Mouse (Mus musculus) heart, embryonic 13.5 days (tissue): ENCODE measurements at regions not wholly inside any gene's neighbourhood (a gene's known extent, or its start where the extent isn't known, plus 50 kb on each side); places are given as distances from the start of the nearest gene placed in this dataset.
"Not testable (repeated sequence)": the region's sequence is repeated elsewhere in the genome, so short reads cannot be mapped to it uniquely, and the experiment has no call there.

ENCODE experiments used
- ATAC-seq: fragments of 200-750 bp; cut with Nextera tagmentation; 2 replicates; pipeline ENCODE4 v1.8.0; 2017; ENCODE audit warnings: moderate TSS enrichment; ENCODE audit not compliant: insufficient number of reproducible peaks, low FRiP score, low TSS enrichment; ENCODE audit errors: extremely low read depth
- H3K27ac ChIP-seq: fragments of 300-500 bp; sonication (generic); replicated peaks from 2 replicates; pipeline ENCODE4 v1.5.1; 2015; ENCODE audit warnings: moderate library complexity, mild to moderate bottlenecking, inconsistent platforms
- H3K27me3 ChIP-seq: fragments of 300-500 bp; sonication (generic); replicated peaks from 2 replicates; pipeline ENCODE4 v1.6.1; 2015; ENCODE audit warnings: mild to moderate bottlenecking, inconsistent platforms
- H3K36me3 ChIP-seq: fragments of 300-500 bp; sonication (generic); 2 replicates; pipeline ENCODE4 v1.6.1; 2015; ENCODE audit warnings: mild to moderate bottlenecking, inconsistent platforms
- H3K4me1 ChIP-seq: fragments of 300-500 bp; sonication (generic); 2 replicates; pipeline ENCODE4 v1.6.1; 2015; ENCODE audit warnings: inconsistent platforms
- H3K4me2 ChIP-seq: fragments of 300-500 bp; sonication (generic); 2 replicates; pipeline ENCODE4 v1.6.1; 2015; ENCODE audit warnings: inconsistent platforms, mild to moderate bottlenecking, moderate library complexity
- H3K4me3 ChIP-seq: fragments of 300-500 bp; sonication (generic); 2 replicates; pipeline ENCODE4 v1.5.1; 2015; ENCODE audit warnings: moderate library complexity, mild to moderate bottlenecking, inconsistent platforms
- H3K9ac ChIP-seq: fragments of 300-500 bp; sonication (generic); 2 replicates; pipeline ENCODE4 v1.6.1; 2015; ENCODE audit warnings: inconsistent platforms, mild to moderate bottlenecking, moderate library complexity
- H3K9me3 ChIP-seq: fragments of 300-500 bp; sonication (generic); 2 replicates; pipeline ENCODE4 v1.6.1; 2016; ENCODE audit warnings: inconsistent platforms
- WGBS: fragments of 180-500 bp; shearing (Covaris S2); methylation state at CpG from one replicate; pipeline ENCODE4 v1.1.7; 2015; ENCODE audit warnings: mixed read lengths; 5-methylcytosine and 5-hydroxymethylcytosine counted together

DNA sequence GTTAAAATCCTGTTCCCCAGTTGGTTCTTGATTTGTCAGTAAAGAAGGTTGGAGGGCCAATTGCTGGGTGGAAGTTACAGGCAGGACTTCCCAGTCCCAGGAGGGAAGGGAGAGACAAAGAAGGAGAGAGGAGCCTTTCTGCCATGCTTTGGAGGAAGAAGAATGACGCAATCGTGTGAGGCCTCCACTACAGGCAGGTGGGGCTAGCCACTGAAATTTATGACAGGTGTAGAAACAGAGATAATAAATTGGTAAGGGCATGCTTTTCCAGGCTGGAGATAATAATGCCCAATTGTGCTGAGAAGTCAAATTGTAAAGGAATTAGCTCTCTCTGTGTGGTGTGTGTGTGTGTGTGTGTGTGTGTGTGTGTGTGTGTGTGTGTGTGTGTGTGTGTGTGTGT lies 135.0 kb upstream of the Zfp637 start:
- Histone ChIP-seq H3K27ac (no peak overlapping the region), H3K4me3 (no peak overlapping the region), H3K36me3 (no peaks in the 10 kb centered on the region), H3K27me3 (no peaks in the 10 kb centered on the region; the same call in 1 of the 2 replicates), H3K9me3 (no peaks in the 10 kb centered on the region), H3K4me2 (no peak overlapping the region), H3K9ac (no peak overlapping the region), H3K4me1 (no peaks in the 10 kb centered on the region)
- ATAC-seq, result no peak
- 69% methylated on average over 2 of the region's 2 CpGs for WGBS

DNA sequence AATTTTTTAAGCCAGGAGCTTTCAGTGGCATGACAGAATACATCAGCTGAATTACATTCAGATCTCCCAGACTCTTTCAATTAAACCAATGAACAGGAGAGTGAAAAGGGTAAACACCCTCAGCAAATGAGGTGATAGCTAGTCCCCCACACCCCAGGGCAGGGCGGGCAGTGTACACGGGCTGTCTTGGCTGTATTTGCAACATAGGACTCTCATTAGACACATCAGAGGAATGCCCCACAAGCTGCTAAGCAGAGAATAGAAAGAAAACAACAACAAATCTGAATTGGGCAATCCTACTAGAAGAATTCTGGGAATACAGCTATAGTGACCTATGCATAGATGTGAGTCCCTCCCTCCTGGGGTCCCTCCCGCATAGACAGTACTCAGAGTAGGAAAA lies 131.8 kb upstream of the Zfp637 start:
- Histone ChIP-seq H3K27me3 (no peaks in the 10 kb centered on the region; the same call in 1 of the 2 replicates), H3K36me3 (no peaks in the 10 kb centered on the region), H3K9ac (no peak overlapping the region), H3K4me2 (no peak overlapping the region), H3K9me3 (no peaks in the 10 kb centered on the region), H3K27ac (no peak overlapping the region), H3K4me1 (no peaks in the 10 kb centered on the region), H3K4me3 (no peak overlapping the region)
- 59% methylated on average over 3 of the region's 3 CpGs for WGBS
- ATAC-seq, result no peak

DNA sequence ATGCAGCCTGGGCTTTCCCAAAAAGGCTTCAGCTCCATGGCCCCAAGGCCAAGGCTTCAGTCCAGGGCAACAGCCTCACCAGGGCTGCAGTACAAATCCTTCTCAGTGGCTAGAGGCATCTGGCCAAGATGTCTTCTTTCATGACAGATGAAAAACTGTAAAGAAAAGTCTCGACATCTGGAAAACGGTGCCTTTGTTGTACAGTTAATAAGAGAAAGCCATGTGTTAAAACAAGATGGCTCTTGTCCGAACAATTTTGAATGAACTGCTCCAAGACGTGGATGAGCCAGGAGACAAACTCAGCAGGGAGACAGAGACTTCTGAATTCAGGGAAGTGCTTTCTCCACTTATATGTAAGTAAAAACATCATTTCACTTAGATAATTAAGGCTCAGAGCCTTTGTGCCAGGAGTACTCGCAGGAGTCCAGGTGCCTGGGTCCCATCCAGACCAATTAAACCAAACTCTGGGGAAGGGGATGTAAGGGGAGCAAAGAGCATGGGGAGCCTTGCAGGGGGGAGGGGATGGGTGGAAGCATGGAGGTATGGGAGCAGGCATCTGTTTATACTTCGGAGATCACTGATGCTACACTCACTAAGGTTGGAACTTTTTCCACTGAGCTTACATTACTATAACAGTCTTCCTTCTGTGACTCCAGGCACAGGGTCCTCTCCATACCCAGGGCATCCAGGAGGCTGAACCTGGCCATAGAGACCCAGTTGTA lies 125.8 kb upstream of the Zfp637 start:
- no peak for ATAC-seq
- H3K9me3 ChIP-seq, result no peaks in the 10 kb centered on the region
- H3K4me2 ChIP-seq, result no peak overlapping the region
- H3K27ac ChIP-seq, result no peak overlapping the region
- no peaks in the 10 kb centered on the region for H3K27me3 ChIP-seq
- no peaks in the 10 kb centered on the region for H3K4me1 ChIP-seq
- H3K4me3 ChIP-seq, result no peak overlapping the region
- no peaks in the 10 kb centered on the region for H3K36me3 ChIP-seq
- no peak overlapping the region for H3K9ac ChIP-seq
- 78% methylated on average over 6 of the region's 6 CpGs for WGBS

DNA sequence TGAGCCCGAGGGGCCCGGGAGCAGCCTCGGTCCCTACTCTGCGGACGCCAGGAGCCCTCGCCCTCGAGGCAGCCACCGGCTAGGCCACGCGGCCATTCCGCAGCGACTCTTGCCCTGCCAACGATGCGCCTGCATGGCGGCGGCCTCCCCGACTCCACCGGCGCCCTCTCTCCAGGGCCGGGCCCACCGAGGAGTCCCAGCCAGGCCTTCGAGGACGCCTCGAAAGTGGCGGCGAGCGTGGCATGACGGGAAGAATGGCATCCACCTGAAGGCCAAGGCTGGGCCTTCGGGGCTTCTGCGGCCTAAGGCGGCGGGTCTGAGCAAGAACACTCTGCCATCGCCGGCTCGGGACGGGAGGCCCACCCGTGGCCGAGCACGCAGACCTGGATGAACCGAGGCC lies 124.6 kb upstream of the Zfp637 start:
- not testable (repeated sequence) for H3K27me3 ChIP-seq, ATAC-seq

DNA sequence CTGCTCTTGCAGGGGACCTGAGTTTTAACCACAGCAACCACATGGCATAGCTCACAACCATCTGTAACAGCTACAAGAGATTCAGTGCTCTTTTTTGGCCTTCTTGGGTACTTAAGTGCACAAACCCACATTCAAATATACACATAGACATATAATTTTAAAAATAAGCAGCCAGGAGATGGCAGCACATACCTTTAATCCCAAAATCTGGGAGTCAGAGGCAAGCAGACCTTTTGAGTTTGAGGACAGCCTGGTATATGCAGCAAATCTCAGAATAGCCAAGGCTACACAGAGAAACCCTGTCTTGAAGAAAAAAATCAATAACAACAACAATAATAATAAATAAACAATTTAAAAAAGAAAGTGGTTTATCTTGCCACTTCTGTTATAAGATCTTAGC lies 88.6 kb upstream of the Zfp637 start:
- H3K4me2 ChIP-seq, H3K9ac ChIP-seq, H3K4me1 ChIP-seq, H3K4me3 ChIP-seq, H3K9me3 ChIP-seq, ATAC-seq, H3K36me3 ChIP-seq, H3K27me3 ChIP-seq, H3K27ac ChIP-seq: not testable (repeated sequence)

More for the DNA sequence above, 124.6 kb upstream of the Zfp637 start:
- not testable (repeated sequence) for H3K4me1 ChIP-seq, H3K36me3 ChIP-seq, H3K4me3 ChIP-seq, H3K9me3 ChIP-seq, H3K27ac ChIP-seq, H3K4me2 ChIP-seq, H3K9ac ChIP-seq
- WGBS, result 76% methylated on average over 8 of the region's 40 CpGs

DNA sequence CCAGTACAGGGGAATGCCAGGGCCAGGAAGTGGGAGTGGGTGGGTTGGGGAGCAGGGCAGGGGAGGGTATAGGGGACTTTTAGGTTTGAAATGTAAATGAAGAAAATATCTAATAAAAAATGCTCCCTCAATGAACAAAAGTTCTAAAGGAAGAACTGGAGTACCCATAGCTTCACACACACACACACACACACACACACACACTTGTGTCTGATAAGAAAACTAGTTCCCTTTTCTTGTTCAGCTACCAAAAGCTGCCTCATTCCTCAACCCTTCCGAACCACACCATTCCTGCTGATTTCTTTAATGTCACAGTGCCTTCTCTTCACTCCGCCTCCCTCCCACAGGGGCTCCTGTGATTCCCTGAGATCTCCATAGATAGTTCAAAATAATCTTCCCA lies 85.3 kb upstream of the Zfp637 start:
- H3K9ac ChIP-seq, H3K4me1 ChIP-seq, H3K4me2 ChIP-seq, H3K4me3 ChIP-seq, H3K9me3 ChIP-seq, H3K36me3 ChIP-seq, H3K27me3 ChIP-seq, ATAC-seq, H3K27ac ChIP-seq: not testable (repeated sequence)
- 86% methylated on average over 2 of the region's 2 CpGs for WGBS

DNA sequence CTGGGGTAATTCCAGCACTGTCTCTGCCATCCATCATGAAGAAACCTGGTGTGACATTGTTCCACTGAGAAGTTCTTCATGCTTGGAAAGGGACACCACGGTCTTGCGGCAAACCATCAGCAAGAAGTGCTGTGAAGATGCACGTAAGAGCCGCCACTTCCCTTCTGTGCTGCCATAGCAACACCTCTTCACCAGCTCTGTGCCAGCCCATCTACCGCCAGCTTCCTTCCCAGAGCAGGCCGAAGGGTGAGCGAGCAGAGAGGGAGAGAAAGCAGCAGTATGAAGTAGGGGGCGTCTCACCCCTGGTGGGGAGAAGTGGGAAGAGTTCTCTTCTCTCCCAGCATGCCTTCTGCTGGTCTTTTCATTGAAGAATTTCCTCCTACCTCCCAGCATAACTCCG lies 84.8 kb upstream of the Zfp637 start:
- Histone ChIP-seq H3K4me3 (no peak overlapping the region), H3K27me3 (no peaks in the 10 kb centered on the region), H3K27ac (no peak overlapping the region), H3K4me2 (no peak overlapping the region), H3K36me3 (no peaks in the 10 kb centered on the region), H3K9ac (no peak overlapping the region), H3K4me1 (no peaks in the 10 kb centered on the region), H3K9me3 (no peaks in the 10 kb centered on the region)
- 63% methylated on average over 9 of the region's 9 CpGs for WGBS
- no peak for ATAC-seq

DNA sequence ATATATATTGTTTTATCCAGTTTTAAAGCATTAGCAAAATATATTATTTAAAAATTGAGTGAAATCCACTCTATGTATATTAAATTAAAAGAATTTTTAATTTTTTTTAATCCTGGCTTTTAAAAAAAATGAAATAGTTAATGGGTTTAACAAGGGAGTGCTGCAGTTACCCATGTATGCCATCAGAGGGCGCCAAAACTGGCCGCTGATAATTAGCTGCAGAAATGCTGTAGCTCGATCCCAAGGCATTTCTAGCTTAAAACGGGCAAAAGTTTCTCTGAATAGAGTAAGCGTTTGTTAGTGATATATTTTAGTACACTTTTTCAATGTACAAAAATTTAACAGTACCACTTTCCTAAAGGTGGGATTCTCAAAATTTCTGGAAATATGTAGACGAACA lies 82.5 kb upstream of the Zfp637 start:
- H3K36me3 ChIP-seq, H3K27me3 ChIP-seq, ATAC-seq, H3K4me3 ChIP-seq, H3K9me3 ChIP-seq, H3K4me1 ChIP-seq, H3K9ac ChIP-seq, H3K27ac ChIP-seq: not testable (repeated sequence)
- 17% methylated on average over 6 of the region's 6 CpGs for WGBS
- peak overlapping the region; percentile 27; the same call in 1 of the 2 replicates for H3K4me2 ChIP-seq

DNA sequence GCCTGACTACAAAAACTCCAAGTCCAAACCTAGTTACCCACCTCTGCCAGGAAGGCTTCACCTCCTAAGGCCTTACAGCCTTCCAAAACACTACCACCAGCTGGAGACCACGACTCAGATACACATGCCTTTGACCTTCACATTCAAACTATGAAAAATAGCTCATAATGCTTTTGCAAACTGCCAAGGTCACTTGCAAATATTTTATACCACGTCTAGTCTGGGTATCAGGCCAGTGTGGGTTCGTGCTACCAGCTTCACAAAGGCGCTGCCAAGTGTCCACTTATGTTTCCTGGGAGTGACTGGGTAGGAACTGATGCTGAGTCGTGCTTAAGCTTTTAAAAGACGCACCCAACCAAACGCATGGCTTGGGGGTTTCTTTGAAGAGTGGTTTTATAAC lies 69.5 kb upstream of the Zfp637 start:
- no peak overlapping the region for H3K4me3 ChIP-seq

DNA sequence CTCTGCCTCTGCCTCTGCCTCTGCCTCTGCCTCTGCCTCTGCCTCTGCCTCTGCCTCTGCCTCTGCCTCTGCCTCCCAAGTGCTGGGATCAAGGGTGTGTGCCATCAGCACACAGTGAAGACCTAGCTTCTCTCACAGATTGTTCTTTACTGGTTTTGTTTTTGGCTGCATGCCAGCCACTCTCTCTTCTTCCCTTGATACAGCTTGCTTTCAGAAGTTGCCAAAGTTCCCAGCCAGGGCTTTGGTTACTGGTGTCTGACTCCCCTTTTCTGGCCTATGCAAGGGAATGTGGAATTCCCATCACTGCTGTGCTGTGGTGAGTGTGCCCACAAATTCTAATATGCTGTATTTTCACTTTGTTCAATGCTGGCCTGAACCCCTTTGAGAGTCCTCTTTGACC lies 68.6 kb upstream of the Zfp637 start:
- ATAC-seq, result no peak
- Histone ChIP-seq H3K4me2 (no peak overlapping the region), H3K9me3 (no peaks in the 10 kb centered on the region), H3K4me1 (no peaks in the 10 kb centered on the region), H3K27me3 (no peaks in the 10 kb centered on the region), H3K4me3 (no peak overlapping the region), H3K36me3 (no peaks in the 10 kb centered on the region), H3K9ac (no peak overlapping the region), H3K27ac (no peak overlapping the region)

More for the DNA sequence above, 69.5 kb upstream of the Zfp637 start:
- 60% methylated on average over 7 of the region's 7 CpGs for WGBS
- H3K27me3 ChIP-seq, result no peaks in the 10 kb centered on the region
- no peaks in the 10 kb centered on the region for H3K4me1 ChIP-seq
- ATAC-seq, result no peak
- no peaks in the 10 kb centered on the region for H3K9me3 ChIP-seq
- H3K9ac ChIP-seq, result no peak overlapping the region
- no peak overlapping the region for H3K4me2 ChIP-seq
- no peak overlapping the region for H3K27ac ChIP-seq
- H3K36me3 ChIP-seq, result no peaks in the 10 kb centered on the region

DNA sequence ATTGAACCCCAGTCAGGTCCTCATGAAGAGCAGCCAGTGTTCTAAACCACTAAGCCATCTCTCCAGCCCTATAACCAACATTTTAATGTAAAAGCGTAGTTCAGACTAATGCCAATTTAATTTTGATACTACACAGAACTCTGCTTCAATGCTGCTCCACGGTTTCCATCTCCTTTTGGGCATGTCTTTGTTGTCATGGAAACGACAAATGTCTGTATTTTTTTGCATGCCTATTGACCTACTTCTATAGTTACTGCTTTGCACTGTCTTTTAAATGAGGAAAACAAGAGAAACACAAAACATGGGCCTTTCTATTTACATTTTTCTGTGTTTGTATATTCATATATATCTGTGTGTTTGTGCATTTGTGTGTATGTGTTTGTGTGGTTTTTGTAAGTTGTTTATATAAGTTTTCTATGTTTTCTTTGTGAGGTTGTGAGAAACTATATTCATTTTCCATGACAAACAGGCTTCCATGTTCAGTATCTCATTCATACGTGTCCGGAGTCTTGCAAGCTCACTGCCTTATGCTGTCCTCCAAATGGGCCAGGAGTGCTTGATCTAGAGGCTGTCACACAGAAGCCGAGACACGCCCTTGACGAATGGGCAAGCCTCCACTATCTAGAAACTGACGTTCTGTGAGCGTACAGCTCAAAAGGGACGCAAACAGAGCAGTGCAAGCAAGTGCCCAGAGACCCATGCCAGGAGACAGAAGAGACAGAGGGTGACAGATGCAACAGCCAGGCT lies 65.5 kb upstream of the Zfp637 start:
- WGBS, result 57% methylated on average over 11 of the region's 11 CpGs
- Histone ChIP-seq H3K4me3 (no peak overlapping the region), H3K4me2 (no peak overlapping the region), H3K9ac (no peak overlapping the region), H3K27me3 (no peaks in the 10 kb centered on the region), H3K9me3 (no peaks in the 10 kb centered on the region), H3K36me3 (no peaks in the 10 kb centered on the region), H3K27ac (no peak overlapping the region), H3K4me1 (no peaks in the 10 kb centered on the region)
- no peak for ATAC-seq

DNA sequence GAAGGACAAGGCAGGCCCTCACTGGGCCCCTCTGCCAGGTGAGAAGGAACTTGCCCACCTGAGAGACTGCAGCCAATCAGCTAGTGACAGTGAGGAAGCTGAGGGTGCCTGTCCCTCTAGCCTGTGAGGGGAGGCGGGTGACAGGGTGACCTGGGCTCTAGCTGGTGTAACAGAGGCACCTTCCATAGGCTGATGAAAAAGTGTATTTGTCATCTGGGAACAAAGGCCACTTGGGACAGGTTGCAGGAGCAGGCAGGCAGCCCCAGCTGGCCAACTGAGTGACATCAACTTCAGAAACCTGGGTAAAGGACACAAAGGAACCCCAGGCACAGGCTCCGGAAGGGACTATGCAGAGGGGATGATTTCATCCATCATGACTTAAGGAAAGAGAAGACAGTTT lies 63.0 kb upstream of the Zfp637 start:
- Histone ChIP-seq H3K27me3 (no peaks in the 10 kb centered on the region), H3K4me3 (no peak overlapping the region), H3K9me3 (no peaks in the 10 kb centered on the region), H3K36me3 (no peaks in the 10 kb centered on the region), H3K4me1 (no peaks in the 10 kb centered on the region), H3K9ac (no peak overlapping the region), H3K4me2 (no peak overlapping the region), H3K27ac (no peak overlapping the region)
- no peak for ATAC-seq
- 61% methylated on average over 2 of the region's 2 CpGs for WGBS
